Mouse (Mus musculus): ENCODE results near the gene Gm11444. TPM values are rescaled to one million over a fixed set of nuclear protein-coding genes. Genes with fewer than 3 reads are reported as not detected.

The Gm11444 gene
- polyA plus RNA-seq, 1 experiment from 2014 or later = not detected

- peak overlapping the region; percentile 98 for H3K9ac ChIP-seq
- DNase-seq (peak; percentile 53), ATAC-seq (ENCODE audit: insufficient read depth) (no peak)
- H3K36me3 ChIP-seq (ENCODE audit: insufficient read depth) = peaks cover 21% of the 10 kb centered on the region
- no peak for TF ChIP-seq CTCF (IDR thresholded peaks at IDR 0.05; ENCODE audit: low read depth)
- H3K4me3 ChIP-seq (ENCODE audit: low read depth, low read length) = peak overlapping the region; percentile 67
- no peaks in the 10 kb centered on the region for H3K9me3 ChIP-seq (ENCODE audit: low read depth, low read length)
- peak overlapping the region; percentile 81 for H3K4me2 ChIP-seq
- peak overlapping the region; percentile 97 for H3K27ac ChIP-seq (ENCODE audit: low read depth)
- peaks cover 58% of the 10 kb centered on the region for H3K27me3 ChIP-seq (ENCODE audit: insufficient read depth, low read length)
- H3K4me1 ChIP-seq (ENCODE audit: insufficient read depth) = peaks cover 4% of the 10 kb centered on the region; the same call in 1 of the 2 replicates
- WGBS = 4% methylated on average over 17 of the region's 17 CpGs
Observed at GRCm38 (mm10) chr11:85887801-85888450, 37.8 kb upstream of the Gm11444 start.

- Histone ChIP-seq H3K4me2 (peak overlapping the region; percentile 81), H3K9ac (peak overlapping the region; percentile 98), H3K9me3 (ENCODE audit: low read depth, low read length) (no peaks in the 10 kb centered on the region), H3K27me3 (ENCODE audit: insufficient read depth, low read length) (peaks cover 51% of the 10 kb centered on the region), H3K4me1 (ENCODE audit: insufficient read depth) (peaks cover 4% of the 10 kb centered on the region; the same call in 1 of the 2 replicates), H3K27ac (ENCODE audit: low read depth) (peak overlapping the region; percentile 97), H3K4me3 (ENCODE audit: low read depth, low read length) (peak overlapping the region; percentile 67), H3K36me3 (ENCODE audit: insufficient read depth) (peaks cover 15% of the 10 kb centered on the region)
- peak; percentile 53 for DNase-seq
- TF ChIP-seq CTCF (IDR thresholded peaks at IDR 0.05; ENCODE audit: low read depth) = no peak
- WGBS = 18% methylated on average over 6 of the region's 6 CpGs
- no peak for ATAC-seq (ENCODE audit: insufficient read depth)
Observed at GRCm38 (mm10) chr11:85887273-85887672, 37.1 kb upstream of the Gm11444 start.

- Histone ChIP-seq H3K9me3 (ENCODE audit: low read depth, low read length) (no peaks in the 10 kb centered on the region), H3K4me3 (ENCODE audit: low read depth, low read length) (peak overlapping the region; percentile 67), H3K9ac (peak overlapping the region; percentile 98), H3K27me3 (ENCODE audit: insufficient read depth, low read length) (peaks cover 45% of the 10 kb centered on the region), H3K4me2 (peak overlapping the region; percentile 61), H3K4me1 (ENCODE audit: insufficient read depth) (peaks cover 4% of the 10 kb centered on the region; the same call in 1 of the 2 replicates), H3K36me3 (ENCODE audit: insufficient read depth) (peaks cover 14% of the 10 kb centered on the region), H3K27ac (ENCODE audit: low read depth) (peak overlapping the region; percentile 94)
- ATAC-seq (ENCODE audit: insufficient read depth) = no peak
- TF ChIP-seq CTCF (IDR thresholded peaks at IDR 0.05; ENCODE audit: low read depth) = no peak
- 1% methylated on average over 22 of the region's 22 CpGs for WGBS
- DNase-seq = no peak
Observed at GRCm38 (mm10) chr11:85886429-85886785, 36.3 kb upstream of the Gm11444 start.

GRCm38 (mm10) chr11:85885665-85886428 lies 35.7 kb upstream of the Gm11444 start, which contains the start of gene Tbx4:
TSS of gene Tbx4 (plus strand) at chr11:85886422.
- peak within 1 kb of the TSS; percentile 81 for H3K4me2 ChIP-seq

GRCm38 (mm10) chr11:85884498-85884897 lies 34.4 kb upstream of the Gm11444 start:
- no peak overlapping the region for H3K4me2 ChIP-seq
- TF ChIP-seq CTCF (IDR thresholded peaks at IDR 0.05; ENCODE audit: low read depth) = no peak
- H3K9me3 ChIP-seq (ENCODE audit: low read depth, low read length) = no peaks in the 10 kb centered on the region
- no peak for DNase-seq
- no peaks in the 10 kb centered on the region for H3K36me3 ChIP-seq (ENCODE audit: insufficient read depth)
- peaks cover 30% of the 10 kb centered on the region for H3K27me3 ChIP-seq (ENCODE audit: insufficient read depth, low read length)
- WGBS = 49% methylated on average over 4 of the region's 4 CpGs
- no peak overlapping the region for H3K27ac ChIP-seq (ENCODE audit: low read depth)
- peaks cover 4% of the 10 kb centered on the region; the same call in 1 of the 2 replicates for H3K4me1 ChIP-seq (ENCODE audit: insufficient read depth)
- no peak for ATAC-seq (ENCODE audit: insufficient read depth)
- H3K4me3 ChIP-seq (ENCODE audit: low read depth, low read length) = no peak overlapping the region
- no peak overlapping the region for H3K9ac ChIP-seq

More at GRCm38 (mm10) chr11:85885665-85886428, 35.7 kb upstream of the Gm11444 start, which contains the start of gene Tbx4:
- ATAC-seq (ENCODE audit: insufficient read depth) = peak; percentile 71
- WGBS = 10% methylated on average over 28 of the region's 28 CpGs
- peak within 1 kb of the TSS; percentile 98 for H3K9ac ChIP-seq
- peaks cover 11% of the 10 kb centered on the region for H3K36me3 ChIP-seq (ENCODE audit: insufficient read depth)
- no peaks in the 10 kb centered on the region for H3K9me3 ChIP-seq (ENCODE audit: low read depth, low read length)
- peaks cover 4% of the 10 kb centered on the region; the same call in 1 of the 2 replicates for H3K4me1 ChIP-seq (ENCODE audit: insufficient read depth)
- H3K4me3 ChIP-seq (ENCODE audit: low read depth, low read length) = peak within 1 kb of the TSS; percentile 67
- no peak for TF ChIP-seq CTCF (IDR thresholded peaks at IDR 0.05; ENCODE audit: low read depth)
- H3K27ac ChIP-seq (ENCODE audit: low read depth) = peak within 1 kb of the TSS; percentile 97
- peak; percentile 82 for DNase-seq
- H3K27me3 ChIP-seq (ENCODE audit: insufficient read depth, low read length) = peaks cover 42% of the 10 kb centered on the region

- no peak for TF ChIP-seq CTCF (IDR thresholded peaks at IDR 0.05; ENCODE audit: low read depth)
- DNase-seq (no peak), ATAC-seq (ENCODE audit: insufficient read depth) (no peak)
- Histone ChIP-seq H3K4me2 (no peak overlapping the region), H3K9ac (no peak overlapping the region), H3K36me3 (ENCODE audit: insufficient read depth) (no peaks in the 10 kb centered on the region), H3K27ac (ENCODE audit: low read depth) (no peak overlapping the region), H3K27me3 (ENCODE audit: insufficient read depth, low read length) (no peaks in the 10 kb centered on the region), H3K9me3 (ENCODE audit: low read depth, low read length) (no peaks in the 10 kb centered on the region), H3K4me1 (ENCODE audit: insufficient read depth) (no peaks in the 10 kb centered on the region), H3K4me3 (ENCODE audit: low read depth, low read length) (no peak overlapping the region)
- 62% methylated on average over 24 of the region's 24 CpGs for WGBS
Observed at GRCm38 (mm10) chr11:85876059-85876788, 26.1 kb upstream of the Gm11444 start.
